Mouse (Mus musculus): Measurements from ENCODE around the gene Dnah7c.

Dnah7c gene

GRCm38 (mm10) chr1:46853317-46854035 lies 428.1 kb downstream of the Dnah7c start:
- DNase-seq (ENCODE audit: low read depth, low spot score), result peak; percentile 98

GRCm38 (mm10) chr1:46854036-46854900 lies 428.9 kb downstream of the Dnah7c start:
- no peak for DNase-seq (ENCODE audit: low read depth, low spot score)

GRCm38 (mm10) chr1:46856498-46856897 lies 431.1 kb downstream of the Dnah7c start:
- no peak for DNase-seq (ENCODE audit: low read depth, low spot score)

All from skeletal muscle tissue, adult 2 months (tissue).